Mouse (Mus musculus) cerebellum, adult 11-12 months (tissue): ENCODE data around the gene Htr2a.

ENCODE experiments used
- DNase-seq: peaks from one replicate; pipeline ENCODE4 v3.0.0; 2022

Htr2a gene

DNA sequence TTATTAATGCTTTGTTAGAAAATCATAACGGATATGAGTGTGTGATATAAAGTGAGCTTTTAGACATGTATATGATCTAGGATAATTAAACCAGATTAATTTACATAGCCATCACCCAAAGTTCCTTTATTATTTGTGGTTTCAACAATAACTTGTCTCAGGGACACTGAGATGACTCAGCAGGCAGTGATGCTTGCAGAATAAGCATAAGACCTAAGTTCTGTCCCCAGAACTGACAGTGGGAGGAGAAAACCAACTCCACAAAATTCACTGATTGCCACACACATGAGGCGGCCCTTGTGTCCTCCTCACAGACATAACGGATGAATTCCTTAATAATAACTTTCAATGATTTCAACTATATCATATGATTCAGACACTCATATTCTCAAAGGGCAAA is 58.6 kb downstream of the Htr2a start:
- no peak for DNase-seq

DNA sequence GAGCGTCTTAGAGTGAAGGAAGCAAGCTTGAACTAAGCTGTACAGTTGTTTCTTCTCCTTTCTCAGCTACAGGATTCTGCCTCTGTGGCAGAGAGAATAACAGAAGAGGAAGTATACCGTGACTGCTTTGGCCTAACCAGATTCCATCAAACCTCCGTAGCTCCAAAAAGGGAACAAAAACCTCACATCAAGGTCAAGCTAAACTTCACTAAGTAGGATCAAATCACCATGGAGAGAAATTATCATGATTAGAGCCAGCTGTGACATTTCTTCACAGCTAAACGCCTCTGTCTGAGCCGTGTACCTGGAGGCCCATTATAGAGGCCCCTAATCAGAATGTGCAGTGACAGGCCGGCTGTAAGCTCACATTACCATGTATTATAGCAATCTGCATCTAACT is 63.3 kb downstream of the Htr2a start:
- DNase-seq, result no peak

DNA sequence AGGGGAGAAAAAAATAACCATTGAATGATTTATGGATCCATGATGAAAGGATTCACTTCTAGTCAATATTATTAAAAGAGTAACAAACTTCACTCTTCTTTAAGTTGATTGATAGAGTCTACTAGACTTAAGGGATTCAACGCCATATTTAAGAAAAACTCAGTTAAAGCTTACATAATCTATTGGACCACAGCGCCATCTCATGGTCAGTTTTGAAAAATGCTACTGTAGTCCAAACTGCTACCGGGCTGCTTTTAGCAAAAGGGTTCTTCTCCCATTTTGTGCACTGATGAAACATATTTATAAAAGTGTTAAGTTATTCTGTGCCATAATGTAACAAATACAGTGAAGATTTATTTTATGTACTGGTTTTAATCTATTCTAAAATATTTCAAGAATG is 68.4 kb downstream of the Htr2a start:
- no peak for DNase-seq

DNA sequence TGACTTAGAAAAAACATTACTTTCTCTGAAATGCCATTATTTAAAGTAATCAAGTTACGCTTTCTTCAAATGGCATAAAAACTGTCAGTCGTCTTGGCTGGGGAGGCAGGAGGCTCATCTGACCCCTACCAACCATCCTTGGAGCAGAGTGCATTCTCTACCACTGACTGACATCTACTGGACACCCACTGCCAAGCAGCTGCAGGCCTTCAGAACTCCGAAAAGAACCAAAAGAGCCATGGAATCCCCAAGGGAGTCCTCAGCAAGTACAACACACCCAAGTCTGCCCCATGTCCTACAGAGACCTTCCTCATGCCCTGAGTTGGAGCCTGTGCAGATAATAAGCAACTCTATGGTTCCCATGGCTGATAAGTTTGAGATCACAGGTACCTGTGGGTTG is 82.9 kb downstream of the Htr2a start:
- no peak for DNase-seq

DNA sequence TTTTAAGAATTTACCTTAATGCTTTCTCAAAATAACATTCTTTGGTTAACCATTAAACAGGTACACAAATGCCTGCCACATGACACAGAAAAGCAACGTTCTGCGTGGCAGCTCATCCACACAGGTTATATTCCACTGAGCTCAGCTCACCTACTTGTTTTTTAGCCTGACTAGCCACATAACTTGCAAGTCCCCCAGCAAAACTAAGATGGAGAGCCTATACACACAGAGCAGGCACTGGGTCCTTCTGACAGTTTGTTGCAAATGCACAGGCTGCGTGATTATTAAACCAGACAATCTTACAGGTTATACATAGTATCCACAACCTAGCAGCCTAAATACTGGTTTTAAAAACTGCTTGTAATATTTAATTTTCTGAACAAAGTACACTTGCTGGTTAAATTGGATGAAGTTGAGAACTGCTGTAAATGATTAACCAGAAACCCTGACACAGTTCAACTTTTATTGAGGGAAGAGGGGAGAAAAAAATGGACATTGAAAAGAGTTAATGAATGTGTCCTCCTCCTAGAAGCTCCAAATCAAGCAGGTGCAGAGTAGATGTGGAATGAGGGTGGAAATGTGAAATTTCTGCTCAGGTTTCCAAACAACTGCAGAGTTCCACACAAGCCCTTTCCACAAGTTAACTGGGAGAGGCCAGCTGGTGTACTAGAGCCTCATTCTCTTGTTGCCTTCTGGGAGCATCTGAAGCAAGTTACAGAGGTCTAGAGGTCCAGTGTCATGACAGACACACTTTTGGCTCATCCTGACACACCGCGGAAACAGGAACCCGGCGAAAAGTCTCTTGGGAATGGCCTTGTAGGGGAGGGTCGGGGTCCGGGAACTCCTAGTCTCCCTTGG is 90.8 kb downstream of the Htr2a start:
- DNase-seq, result no peak

DNA sequence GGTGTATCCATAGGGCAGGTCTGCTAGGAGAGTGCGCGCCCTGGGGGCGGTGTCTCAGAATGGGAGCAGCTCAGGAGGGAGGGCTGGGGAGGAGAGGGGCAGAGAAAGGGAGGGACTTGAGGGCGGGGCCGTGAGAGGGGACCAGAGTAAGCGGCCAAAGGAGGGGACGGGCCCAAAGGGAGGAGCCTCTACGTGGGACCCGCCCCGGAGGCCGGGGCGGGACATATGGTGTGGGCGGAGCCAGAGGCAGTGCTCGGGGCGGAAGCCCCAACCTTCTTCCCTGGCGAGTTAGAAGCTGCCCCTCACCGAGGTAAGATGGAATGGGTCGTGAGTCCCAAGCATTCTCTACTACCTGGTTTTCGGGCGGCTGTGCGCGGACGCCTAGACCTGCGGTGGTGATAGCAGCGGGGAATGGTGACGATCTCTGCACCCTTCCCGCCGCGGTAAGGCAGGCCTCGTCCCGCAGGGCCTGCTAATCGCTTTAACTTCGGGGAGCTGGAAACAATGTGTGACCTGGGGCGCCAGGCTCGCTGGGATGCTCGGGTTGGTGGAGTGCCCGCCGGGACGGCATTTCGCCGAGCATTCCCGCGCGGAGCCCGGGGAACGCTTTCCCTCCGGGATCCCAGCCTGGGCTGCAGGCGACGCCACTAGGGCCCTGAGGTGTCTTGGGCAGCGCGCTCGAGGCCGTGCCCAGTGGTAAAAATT is 91.6 kb downstream of the Htr2a start, which contains the start of gene Esd:
Gene Esd, plus strand, starts transcription at position 219 of the 705 bp plus-strand sequence.
- peak; percentile 91 for DNase-seq

DNA sequence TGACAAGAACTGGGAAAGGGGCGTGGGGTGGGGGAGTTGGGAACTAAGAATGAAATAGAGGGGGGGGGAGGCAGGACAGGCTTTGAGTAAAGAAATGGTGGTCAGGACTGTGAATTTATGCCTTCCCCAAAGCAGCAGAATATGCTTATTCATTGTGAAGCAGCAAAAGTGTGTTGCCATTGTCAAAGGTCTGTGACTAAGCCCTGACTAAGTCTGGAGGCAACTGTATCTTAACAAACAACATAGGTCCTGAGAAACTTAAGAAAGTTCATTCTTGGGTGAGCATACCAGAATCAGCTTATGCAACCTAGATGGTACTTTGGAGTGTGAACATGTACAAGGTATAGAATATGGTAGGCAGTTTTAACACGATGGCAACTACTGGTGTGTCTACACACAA is 92.8 kb downstream of the Htr2a start:
- no peak for DNase-seq

DNA sequence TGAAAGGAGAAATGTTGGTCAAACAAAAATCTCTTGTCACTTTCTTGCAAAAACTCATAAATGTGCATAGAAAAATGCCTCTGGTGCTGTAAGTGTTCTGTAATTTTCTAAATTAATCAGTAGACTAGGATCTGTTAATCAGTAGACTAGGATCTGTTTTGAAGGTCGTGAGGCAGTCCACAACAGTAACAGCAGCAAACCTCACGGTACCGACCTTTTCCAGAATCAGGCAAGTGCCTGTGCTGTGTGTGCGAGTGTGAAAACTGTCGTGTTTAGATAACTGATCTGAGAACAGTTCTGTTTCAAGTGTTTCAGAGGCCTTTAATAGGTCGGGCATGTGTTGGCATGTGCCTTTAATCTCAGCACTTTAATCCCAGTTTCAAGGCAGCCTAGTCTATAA is 94.8 kb downstream of the Htr2a start:
- no peak for DNase-seq

DNA sequence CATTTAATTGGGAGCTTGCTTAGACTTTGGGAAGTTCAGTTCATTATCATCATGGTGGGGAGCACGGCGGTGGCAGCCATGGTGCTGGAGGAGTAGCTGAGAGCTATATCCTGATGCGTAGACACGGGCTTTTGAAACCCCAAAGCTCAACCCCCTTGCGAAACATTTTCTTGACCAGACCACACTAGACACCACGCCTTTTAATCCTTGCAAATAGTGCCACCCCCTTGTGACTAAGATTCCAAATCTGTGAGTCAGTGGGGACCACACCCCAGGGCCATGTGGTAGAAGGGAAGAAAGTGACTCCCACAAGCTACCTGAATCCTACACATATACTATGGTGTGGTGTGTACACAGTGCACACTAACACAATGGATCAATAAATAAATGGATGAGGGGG is 96.2 kb downstream of the Htr2a start:
- DNase-seq, result no peak
